Mouse (Mus musculus) frontal cortex, postnatal 36 days (tissue): ENCODE results near the gene Tlk2.

Experiments
- DNase-seq, 2 experiments: peaks; one replicate each; pipeline ENCODE4 v3.0.0; 2022; ENCODE audit warnings: low spot score in 2 of 2

The Tlk2 gene

DNA sequence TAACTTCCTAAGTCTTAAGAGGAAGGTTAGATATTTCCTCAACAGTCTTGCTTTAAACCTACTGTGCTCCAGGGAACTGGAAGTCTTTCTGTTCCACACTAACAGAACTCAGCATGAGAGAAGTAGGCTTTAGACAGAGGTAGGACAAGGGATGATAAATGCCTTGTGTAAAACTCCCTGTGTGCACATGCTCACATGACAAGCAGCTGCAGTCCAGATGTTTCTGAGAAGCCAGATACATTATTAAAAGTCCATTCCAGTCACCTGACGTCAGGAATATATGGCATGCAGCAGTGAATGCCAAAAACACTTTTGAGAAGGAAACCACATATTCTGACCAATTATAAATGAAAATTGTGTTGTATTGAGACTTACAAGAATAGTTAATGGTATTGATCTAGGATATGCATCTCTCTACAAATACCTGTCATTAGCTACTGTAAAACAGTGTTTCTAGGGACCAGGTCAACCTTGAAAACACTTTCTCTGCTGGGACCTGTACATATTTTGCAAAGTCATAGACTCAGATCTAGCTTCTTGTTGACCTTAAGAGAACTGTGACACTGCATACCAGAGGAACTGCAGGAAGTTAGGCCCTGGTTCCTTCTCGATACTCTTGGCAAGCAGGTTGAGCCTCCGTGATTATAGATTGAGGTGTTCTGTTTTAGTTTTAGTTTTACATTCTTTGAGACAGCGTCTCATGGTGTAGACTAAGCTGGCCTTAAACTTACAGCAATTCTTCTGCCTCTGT lies 83.2 kb downstream of the Tlk2 start:
- no peak for DNase-seq

DNA sequence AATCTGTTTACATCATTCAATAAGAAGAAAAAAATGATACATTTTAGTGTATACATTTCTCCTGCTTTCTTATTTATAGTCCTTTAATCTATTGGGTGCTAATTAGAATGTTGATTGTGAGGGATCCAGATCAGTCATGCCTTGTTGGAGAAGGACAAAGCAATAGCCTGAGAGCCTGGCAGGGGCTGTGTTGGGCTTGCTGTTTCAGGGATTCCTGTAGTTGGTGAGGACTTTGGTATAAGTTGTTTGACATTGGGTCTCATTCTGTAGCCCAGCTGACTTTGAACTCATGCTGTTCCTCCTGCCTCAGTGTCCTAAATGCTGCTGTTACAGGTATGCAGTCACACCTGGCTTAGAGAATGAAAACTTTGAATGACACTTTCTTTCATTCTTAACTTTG lies 85.9 kb downstream of the Tlk2 start:
- no peak for DNase-seq

- no peak for DNase-seq
These were observed 86.4 kb downstream of the Tlk2 start for GRCm38 (mm10) chr11:105264988-105265387.

DNA sequence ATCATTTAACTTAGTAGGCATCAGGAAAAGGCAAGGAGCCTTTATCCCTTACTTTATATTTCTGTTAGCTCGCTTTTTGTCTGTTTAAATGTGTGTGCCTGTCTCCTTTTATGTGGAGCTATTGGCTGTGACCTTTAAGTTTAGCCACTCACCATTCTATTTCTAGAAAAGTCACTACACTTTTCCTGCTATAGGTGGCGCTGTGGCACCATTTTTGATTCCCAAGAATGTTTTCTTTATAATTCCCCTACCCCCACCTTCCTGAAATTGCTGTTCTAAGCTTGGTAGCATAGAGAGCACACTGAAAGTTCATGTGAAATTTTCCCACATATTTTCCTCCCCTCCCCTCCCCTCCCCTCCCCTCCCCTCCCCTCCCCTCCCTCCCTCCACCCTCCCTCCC lies 91.5 kb downstream of the Tlk2 start:
- DNase-seq: peak; percentile 35 to 74

DNA sequence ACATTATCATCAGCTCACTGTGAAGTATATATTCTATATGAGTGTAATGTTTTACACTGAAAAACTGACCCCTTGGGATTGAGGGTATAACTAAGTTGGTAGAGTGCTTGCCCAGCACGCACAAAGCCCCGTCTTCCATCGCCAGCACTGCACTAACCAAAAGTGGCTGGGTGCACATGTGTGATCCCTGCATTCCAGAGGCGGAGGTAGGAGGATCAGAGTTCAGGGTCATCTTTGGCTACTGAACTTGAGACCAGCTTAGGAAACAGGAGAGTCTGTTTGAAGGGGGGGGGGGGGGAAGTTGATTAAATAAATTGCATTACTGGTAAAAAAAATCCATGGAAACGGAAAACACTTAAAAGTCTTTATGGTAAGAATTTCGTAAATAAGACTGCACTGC lies 101.8 kb downstream of the Tlk2 start:
- DNase-seq: no peak

GRCm38 (mm10) chr11:105281291-105281690 lies 102.7 kb downstream of the Tlk2 start:
- no peak for DNase-seq

DNA sequence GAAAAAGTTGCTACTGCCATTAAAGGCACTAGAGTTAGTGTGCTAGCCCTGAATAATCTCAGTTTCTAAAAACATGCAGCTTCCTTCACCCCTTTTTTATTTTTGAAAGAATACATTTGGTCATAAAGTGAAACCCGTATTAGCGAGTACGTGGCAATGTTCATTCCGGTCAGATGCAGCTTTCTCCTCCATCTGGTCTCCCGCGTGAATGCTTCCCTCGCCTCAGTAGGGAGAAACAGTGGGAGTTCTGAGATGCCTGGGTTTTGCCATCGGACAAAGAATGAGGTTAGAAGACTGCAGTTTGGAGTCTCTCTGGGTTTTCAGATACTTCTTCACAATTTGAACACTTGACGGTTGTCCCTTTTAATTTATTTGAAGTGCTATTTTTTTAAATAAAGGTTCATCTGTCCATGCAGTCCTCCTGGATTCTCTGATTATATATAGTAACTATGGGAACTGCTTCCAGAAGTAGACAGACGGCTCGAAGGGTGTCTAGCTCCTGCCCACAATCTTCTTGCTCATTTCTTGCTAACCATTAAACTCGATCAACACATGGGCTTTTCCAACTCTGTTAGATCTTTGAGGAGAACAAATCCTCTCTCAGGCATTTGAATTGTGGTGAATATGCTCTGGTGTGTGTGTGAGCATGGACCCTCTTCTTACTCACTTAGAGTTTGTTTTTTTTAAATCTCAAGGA lies 103.3 kb downstream of the Tlk2 start:
- DNase-seq: peak in 1 of 2 experiments; percentile 45

- no peak for DNase-seq
These were observed 103.9 kb downstream of the Tlk2 start for GRCm38 (mm10) chr11:105282460-105282859.

DNA sequence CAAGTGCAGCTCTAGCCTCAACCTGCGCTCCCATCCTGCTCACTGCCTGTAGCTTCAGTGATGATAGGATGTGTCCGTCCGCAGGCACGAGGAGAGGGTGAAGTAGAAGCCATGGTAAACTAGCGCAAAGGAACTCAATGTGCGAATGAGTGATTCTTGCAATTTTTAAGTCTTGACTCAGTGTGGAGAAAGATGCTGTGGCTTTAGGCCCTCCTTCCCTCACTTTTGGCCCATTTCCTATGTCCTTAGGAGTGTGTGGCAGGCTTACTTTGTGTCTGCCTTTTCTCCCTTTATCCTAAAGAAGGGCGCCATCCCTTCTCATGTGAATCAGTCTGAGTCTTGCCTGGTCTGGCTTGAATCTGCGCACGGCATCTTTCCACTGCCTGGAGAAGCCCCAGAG lies 104.4 kb downstream of the Tlk2 start:
- no peak for DNase-seq

DNA sequence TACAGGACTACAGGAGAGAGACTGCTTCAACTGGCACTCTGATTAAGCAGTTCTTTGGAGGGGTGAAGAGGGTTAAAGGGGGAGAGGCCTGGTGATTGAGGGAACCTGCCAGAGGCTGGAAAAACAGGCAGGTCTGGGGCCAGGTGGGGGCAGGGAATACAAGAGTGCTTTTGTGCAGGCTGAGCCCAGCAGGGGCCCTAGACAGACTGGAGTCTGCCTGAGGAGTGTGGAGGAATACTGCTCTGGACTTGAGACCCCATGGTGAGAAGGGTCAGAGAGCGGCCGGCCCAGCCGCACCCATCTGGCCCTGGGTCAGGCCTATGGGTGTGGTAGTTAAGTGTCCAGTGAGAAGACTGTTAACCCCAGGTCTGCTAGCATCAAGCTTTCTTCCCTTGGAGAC lies 107.1 kb downstream of the Tlk2 start:
- no peak for DNase-seq

DNA sequence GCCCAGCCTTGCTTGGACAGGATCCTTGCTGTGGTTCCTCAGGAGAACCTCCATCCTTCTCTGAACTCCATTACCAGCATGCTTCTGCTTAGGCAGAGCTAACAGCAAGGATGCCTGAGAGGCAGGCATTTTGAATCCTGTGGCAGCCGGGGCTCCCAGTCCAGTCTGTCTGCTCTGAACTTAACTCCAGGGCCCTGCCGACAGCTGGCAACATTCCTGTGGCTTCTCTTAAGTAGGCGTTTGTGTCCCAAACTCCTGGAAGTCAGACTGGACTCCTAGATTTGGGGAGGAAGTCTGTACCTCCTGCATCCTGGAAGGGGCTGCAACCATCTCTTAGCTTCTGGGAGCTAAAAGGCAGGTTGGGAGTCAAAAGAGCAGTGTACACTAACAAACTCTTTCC lies 110.8 kb downstream of the Tlk2 start:
- DNase-seq: no peak

GRCm38 (mm10) chr11:105291681-105292123 lies 113.1 kb downstream of the Tlk2 start:
- DNase-seq: no peak

DNA sequence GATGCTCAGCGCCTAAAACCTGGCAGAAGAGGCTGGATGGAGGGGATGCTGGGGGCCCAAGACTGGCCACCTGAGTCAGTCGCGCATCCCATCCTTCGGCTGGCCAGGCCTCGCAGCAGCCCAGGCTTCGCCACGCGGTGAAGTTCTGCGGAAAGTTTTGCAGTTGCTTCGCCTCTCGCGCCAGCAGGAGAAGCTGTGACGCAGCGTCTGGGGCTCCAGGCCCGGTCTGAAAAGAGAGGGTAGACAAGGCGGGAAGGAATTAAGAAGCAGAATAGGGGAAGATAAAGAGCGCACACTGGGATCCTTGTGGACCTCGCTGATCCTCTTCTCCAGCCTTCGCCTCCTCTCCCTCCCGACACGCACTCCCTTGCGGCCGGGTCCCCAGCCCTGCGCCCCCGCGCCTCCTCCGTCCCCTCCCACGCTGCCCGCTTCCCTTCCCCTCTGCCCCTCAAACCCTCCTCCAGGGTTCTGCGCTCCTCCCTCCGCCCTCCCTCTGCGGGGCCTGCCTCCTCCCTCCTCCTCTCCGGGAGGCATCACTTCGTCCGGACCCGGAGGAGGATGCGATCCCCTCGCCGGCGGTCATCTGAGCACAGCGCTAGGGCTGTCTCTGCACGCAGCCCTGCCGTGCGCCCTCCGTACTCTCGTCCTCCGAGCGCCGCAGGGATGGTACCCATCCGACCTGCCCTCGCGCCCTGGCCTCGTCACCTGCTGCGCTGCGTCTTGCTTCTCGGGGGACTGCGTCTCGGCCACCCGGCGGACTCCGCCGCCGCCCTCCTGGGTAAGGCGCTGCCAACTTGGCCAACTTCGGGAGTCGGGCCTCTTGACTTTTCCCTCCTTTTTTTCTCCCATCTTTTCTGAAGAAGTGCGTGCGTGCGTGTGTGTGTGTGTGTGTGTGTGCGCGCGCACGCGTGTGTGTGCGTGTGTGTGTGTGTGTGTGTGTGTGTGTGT lies 113.8 kb downstream of the Tlk2 start, which contains the start of gene Mrc2:
Gene Mrc2 (plus strand): TSS at position 520 of the 948 bp plus-strand sequence.
- DNase-seq: peak in 1 of 2 experiments; percentile 42

GRCm38 (mm10) chr11:105293101-105293581 lies 114.5 kb downstream of the Tlk2 start:
- DNase-seq: no peak

- no peak for DNase-seq
These were observed 115.4 kb downstream of the Tlk2 start for GRCm38 (mm10) chr11:105293901-105294494.

GRCm38 (mm10) chr11:105296084-105296483 lies 117.5 kb downstream of the Tlk2 start:
- DNase-seq: no peak

DNA sequence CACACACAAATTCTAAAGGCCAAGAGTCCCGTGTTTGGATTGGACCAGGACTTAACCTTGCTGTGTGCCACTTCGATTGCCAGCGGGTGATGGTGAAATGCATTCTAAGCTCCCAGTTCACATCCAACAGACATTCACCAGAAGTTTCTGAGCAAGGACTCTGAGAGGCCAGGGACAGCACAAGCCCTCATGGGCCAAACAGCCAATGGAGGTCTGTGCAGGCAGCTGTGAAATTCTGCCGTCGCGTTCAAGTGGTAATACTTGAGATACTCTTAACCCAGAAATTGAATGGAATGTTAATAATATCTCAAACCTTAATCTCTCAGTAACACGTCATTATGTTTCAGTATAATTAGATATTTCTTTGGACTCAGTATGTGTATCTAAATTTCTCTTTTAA lies 131.6 kb downstream of the Tlk2 start:
- DNase-seq: no peak

DNA sequence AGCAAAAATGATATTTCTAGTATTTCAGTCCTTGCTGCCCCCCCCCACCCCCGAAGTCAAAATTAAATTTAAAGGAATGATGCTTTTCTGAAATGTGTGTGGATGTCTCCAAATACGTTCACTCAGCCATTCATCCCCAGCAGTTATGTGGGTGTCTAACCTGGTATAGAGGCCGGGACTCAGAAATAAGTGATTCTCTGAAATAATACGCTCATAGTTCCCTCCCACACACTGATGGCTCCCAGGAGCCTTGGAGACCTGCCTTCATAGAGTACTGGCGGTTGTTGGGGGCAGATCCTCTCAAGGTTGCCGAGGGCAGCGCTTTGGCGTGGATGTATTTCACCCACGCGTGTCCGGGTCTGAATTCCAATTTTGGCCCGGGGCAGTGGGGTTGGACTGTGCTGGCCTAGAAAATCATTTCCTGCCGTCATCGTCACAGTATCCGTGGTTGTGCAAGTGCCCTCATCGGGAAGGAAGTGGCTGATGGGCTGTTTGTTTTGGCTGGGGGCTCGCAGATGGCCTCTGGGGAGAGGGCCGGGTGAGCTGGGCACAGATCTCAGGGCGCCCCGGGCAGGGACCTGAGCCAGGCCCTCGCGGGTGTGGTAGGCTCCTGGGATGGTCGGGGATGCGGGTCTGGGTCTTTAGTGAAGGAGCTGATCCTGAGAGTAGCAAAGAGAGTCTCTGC lies 132.8 kb downstream of the Tlk2 start:
- peak in 1 of 2 experiments; percentile 19 for DNase-seq

GRCm38 (mm10) chr11:105312311-105312942 lies 133.8 kb downstream of the Tlk2 start:
- peak; percentile 28 to 55 for DNase-seq

GRCm38 (mm10) chr11:105312972-105313632 lies 134.5 kb downstream of the Tlk2 start:
- DNase-seq: peak in 1 of 2 experiments; percentile 37
